Mouse (Mus musculus) liver, adult 2 months (tissue): ENCODE data around the gene Rabep2.

Experiments
- CTCF ChIP-seq: fragments of 200-500 bp; IDR thresholded peaks from 2 replicates; pipeline ENCODE4 v1.5.1; 2011; ENCODE audit warnings: low read depth, low read length, control low read depth
- POLR2A ChIP-seq: fragments of 200-500 bp; IDR thresholded peaks from 2 replicates; pipeline ENCODE4 v1.6.1; 2011; ENCODE audit warnings: low read length, control low read depth; ENCODE audit not compliant: insufficient read depth; ENCODE audit errors: extremely low read depth

GRCm38 (mm10) chr7:126428154-126428553 is 405 bp upstream of the Rabep2 start:
- TF ChIP-seq POLR2A (no peak), CTCF (no peak)
